Mouse (Mus musculus) layer of hippocampus, postnatal 14 days (tissue): ENCODE data around the gene Nlrp9a. TPM values are rescaled to one million over a fixed set of nuclear protein-coding genes. Genes with fewer than 3 reads are reported as not detected.
"Not testable (repeated sequence)": the region's sequence is repeated elsewhere in the genome, so short reads cannot be mapped to it uniquely, and the experiment has no call there.

ENCODE experiments used
- DNase-seq, 2 experiments: peaks; one replicate each; pipeline ENCODE4 v3.0.0; 2021 to 2022; ENCODE audit warnings: low spot score in 2 of 2, mixed read lengths in 1 of 2
- long read RNA-seq, 2 experiments: library from polyadenylated mRNA; stranded (forward); transcript quantifications; one replicate each; pipeline ENCODE4 v2.0.0; 2021
- microRNA-seq, 2 experiments: library from miRNA; unstranded; fragments of <30 nt; microRNA quantifications; one replicate each; pipeline ENCODE4 v1.2.0; 2021
- total RNA-seq, 2 experiments: library from RNA; stranded (reverse); gene quantifications; 2 replicates each; pipeline ENCODE4 v1.2.3; 2021

The Nlrp9a gene
- not detected for total RNA-seq
- long read RNA-seq, experiment 1 = 0 reads
- long read RNA-seq, experiment 2 = 0 reads

- DNase-seq = not testable (repeated sequence)
Measured at GRCm38 (mm10) chr7:26534723-26535122, at the start of gene Nlrp9a. Nlrp9a (plus strand) TSS chr7:26535023.

- not testable (repeated sequence) for DNase-seq
Measured at GRCm38 (mm10) chr7:26489514-26489913, 45.3 kb upstream of the Nlrp9a start.

GRCm38 (mm10) chr7:26589077-26589476 is 54.3 kb downstream of the Nlrp9a start:
- DNase-seq = no peak

GRCm38 (mm10) chr7:26589774-26590173 is 55.0 kb downstream of the Nlrp9a start:
- no peak for DNase-seq

GRCm38 (mm10) chr7:26618364-26618763 is 83.5 kb downstream of the Nlrp9a start, which contains the start of gene Vmn1r185:
Vmn1r185 (minus strand) TSS chr7:26618464.
- not testable (repeated sequence) for DNase-seq

Small RNA genes lying within 50 kb of the gene (microRNA-seq; reads per million reads assigned to microRNA genes)
- 0 reads per million in 2 experiments for gene Gm25947

Other genes starting within 250 kb of the Nlrp9a start
- not detected for gene Cyp2a4, start 227.9 kb upstream of the Nlrp9a start, total RNA-seq
- not detected for gene Nlrp9c, start 131.3 kb upstream of the Nlrp9a start, total RNA-seq
- not detected for gene Nlrp4a, start 99.9 kb upstream of the Nlrp9a start, total RNA-seq
- gene Vmn1r185, start 83.4 kb downstream of the Nlrp9a start, total RNA-seq = not detected
- not detected for gene Cyp2b23, start 151.4 kb downstream of the Nlrp9a start, total RNA-seq
- not detected for gene Cyp2b19, start 222.1 kb downstream of the Nlrp9a start, total RNA-seq